Mouse (Mus musculus) CH12.LX (cell line): ENCODE results near the gene Sox21. TPM values are rescaled to one million over a fixed set of nuclear protein-coding genes. Genes with fewer than 3 reads are reported as not detected.

Experiments
- DNase-seq: peaks from one replicate; pipeline ENCODE4 v3.0.0-alpha.2; 2013; ENCODE audit errors: extremely low read depth
- H3K27ac ChIP-seq: 2 replicates; pipeline ENCODE4 v1.5.1; 2012; ENCODE audit warnings: low read depth, mild to moderate bottlenecking, control low read depth, moderate library complexity; ENCODE audit not compliant: insufficient read depth
- H3K27me3 ChIP-seq: replicated peaks from 2 replicates; pipeline ENCODE3; 2012; ENCODE audit warnings: inconsistent platforms
- H3K36me3 ChIP-seq, 2 experiments: replicated peaks in 1 of 2; 2 replicates each; pipeline versions ENCODE3 to v1.6.1; 2012; ENCODE audit warnings: inconsistent platforms in 1 of 2, low read length in 1 of 2, mild to moderate bottlenecking in 1 of 2, mixed read lengths in 1 of 2, moderate library complexity in 1 of 2; ENCODE audit not compliant: control insufficient read depth in 1 of 2, insufficient read depth in 1 of 2
- H3K4me1 ChIP-seq, 2 experiments: 2 replicates each; pipeline ENCODE4 v1.6.1; 2012; ENCODE audit warnings: inconsistent platforms in 1 of 2, moderate library complexity in 1 of 2; ENCODE audit not compliant: insufficient read depth in 2 of 2, control insufficient read depth in 1 of 2
- H3K4me2 ChIP-seq: 2 replicates; pipeline ENCODE4 v1.6.1; 2012; ENCODE audit warnings: low read depth, mild to moderate bottlenecking, control low read depth; ENCODE audit not compliant: poor library complexity, insufficient read depth, severe bottlenecking
- H3K4me3 ChIP-seq, 3 experiments: fragments of 150-350 bp in 1 of 3; sonication (generic) in 1 of 3; replicated peaks in 1 of 3; 2 replicates each; pipeline versions ENCODE3 to v1.5.1; 2011 to 2012; ENCODE audit warnings: low read depth in 2 of 3, low read length in 2 of 3, mild to moderate bottlenecking in 2 of 3, moderate library complexity in 2 of 3, control low read depth in 1 of 3, improper control_type of control experiment in 1 of 3, inconsistent platforms in 1 of 3, mixed read lengths in 1 of 3; ENCODE audit not compliant: poor library complexity in 1 of 3
- H3K79me2 ChIP-seq: replicated peaks from 2 replicates; pipeline ENCODE4 v1.6.1; 2012; ENCODE audit warnings: mild to moderate bottlenecking, moderate library complexity; ENCODE audit not compliant: control insufficient read depth, poor library complexity, insufficient read depth, severe bottlenecking; ENCODE audit errors: extremely low read depth
- H3K9ac ChIP-seq: 2 replicates; pipeline ENCODE4 v1.6.1; 2012; ENCODE audit warnings: low read depth, mild to moderate bottlenecking, control low read depth, moderate library complexity; ENCODE audit not compliant: insufficient read depth
- H3K9me3 ChIP-seq: replicated peaks from 2 replicates; pipeline ENCODE3; 2012; ENCODE audit warnings: low read length, inconsistent platforms, mixed read lengths
- CHD1 ChIP-seq: IDR thresholded peaks from 2 replicates; pipeline ENCODE4 v1.6.1; 2012; ENCODE audit warnings: low read depth, low read length, improper control_type of control experiment, inconsistent platforms
- E2F4 ChIP-seq: IDR thresholded peaks from 2 replicates; pipeline ENCODE4 v1.6.1; 2011; ENCODE audit warnings: low read depth, low read length, improper control_type of control experiment; ENCODE audit not compliant: insufficient replicate concordance
- EP300 ChIP-seq: IDR thresholded peaks from 2 replicates; pipeline ENCODE4 v1.6.1; 2011; ENCODE audit warnings: low read length, improper control_type of control experiment
- ETS1 ChIP-seq: conservative IDR thresholded peaks from 2 replicates; pipeline ENCODE4 v1.6.1; 2012; ENCODE audit warnings: low read depth, mild to moderate bottlenecking, inconsistent platforms, low read length, improper control_type of control experiment, moderate library complexity
- JUN ChIP-seq: IDR thresholded peaks from 2 replicates; pipeline ENCODE4 v1.6.1; 2011; ENCODE audit warnings: low read depth, mild to moderate bottlenecking, low read length, improper control_type of control experiment, moderate library complexity; ENCODE audit not compliant: insufficient read depth
- JUND ChIP-seq: conservative IDR thresholded peaks from 2 replicates; pipeline ENCODE4 v1.6.1; 2011; ENCODE audit warnings: low read depth, low read length, improper control_type of control experiment
- MAX ChIP-seq: IDR thresholded peaks from 2 replicates; pipeline ENCODE4 v1.6.1; 2011; ENCODE audit warnings: low read length, improper control_type of control experiment
- MEF2A ChIP-seq: IDR thresholded peaks from 2 replicates; pipeline ENCODE4 v1.6.1; 2014; ENCODE audit warnings: low read depth, mild to moderate bottlenecking, inconsistent platforms, low read length, improper control_type of control experiment, borderline replicate concordance
- MXI1 ChIP-seq: IDR thresholded peaks from 2 replicates; pipeline ENCODE4 v1.6.1; 2011; ENCODE audit warnings: mild to moderate bottlenecking, low read depth, low read length, improper control_type of control experiment
- NRF1 ChIP-seq: IDR thresholded peaks from 2 replicates; pipeline ENCODE4 v1.6.1; 2014; ENCODE audit warnings: low read depth, mild to moderate bottlenecking, inconsistent platforms, low read length, improper control_type of control experiment, moderate library complexity
- POLR2AphosphoS2 ChIP-seq: IDR thresholded peaks from 2 replicates; pipeline ENCODE4 v1.6.1; 2011; ENCODE audit warnings: low read depth, low read length, improper control_type of control experiment
- RCOR1 ChIP-seq: conservative IDR thresholded peaks from 2 replicates; pipeline ENCODE4 v1.6.1; 2012; ENCODE audit warnings: low read depth, mild to moderate bottlenecking, inconsistent platforms, low read length, improper control_type of control experiment
- SIN3A ChIP-seq: IDR thresholded peaks from 2 replicates; pipeline ENCODE4 v1.6.1; 2012; ENCODE audit warnings: low read length, improper control_type of control experiment, inconsistent platforms
- TBP ChIP-seq: conservative IDR thresholded peaks from 2 replicates; pipeline ENCODE4 v1.6.1; 2011; ENCODE audit warnings: low read depth, low read length, improper control_type of control experiment
- UBTF ChIP-seq: IDR thresholded peaks from 2 replicates; pipeline ENCODE4 v1.6.1; 2012; ENCODE audit warnings: low read depth, mild to moderate bottlenecking, inconsistent platforms, low read length, improper control_type of control experiment, moderate library complexity
- ZC3H11A ChIP-seq: IDR thresholded peaks from 2 replicates; pipeline ENCODE4 v1.6.1; 2012; ENCODE audit warnings: low read depth, mild to moderate bottlenecking, inconsistent platforms, low read length, improper control_type of control experiment
- ZMIZ1 ChIP-seq: IDR thresholded peaks from 2 replicates; pipeline ENCODE4 v1.6.1; 2012; ENCODE audit warnings: low read depth, mild to moderate bottlenecking, inconsistent platforms, low read length, improper control_type of control experiment
- dilution Hi-C: fragments of 300-500 bp; cut with MboI; formaldehyde crosslinking; loops from 2 replicates; pipeline ENCODE4 v1.14.3; 2020; ENCODE audit warnings: low sequenced_read_pairs; ENCODE audit not compliant: extremely low pct_unique_long_range_greater_than_20kb, extremely low pct_ligation_motif_present
- in situ Hi-C: fragments of 300-500 bp; cut with MboI; formaldehyde crosslinking; loops from 3 replicates; pipeline ENCODE4 v1.14.3; 2019; ENCODE audit warnings: low sequenced_read_pairs, low pct_ligation_motif_present, low pct_unique_long_range_greater_than_20kb, mixed read lengths
- polyA plus RNA-seq: library from polyadenylated mRNA; unstranded; fragments of >175 nt; gene quantifications from 2 replicates; pipeline ENCODE4 v1.2.1, GENCODE M21; 2012; ENCODE audit warnings: low read depth; ENCODE audit not compliant: insufficient read length
- total RNA-seq, 2 experiments: library from RNA; depleted of rRNA; stranded (reverse); fragments of 300-350 nt in 1 of 2; fragments of >200 nt in 1 of 2; gene quantifications; 2 replicates each; pipeline ENCODE4 v1.2.3; 2012 to 2014

The Sox21 gene
- total and polyA plus RNA-seq, 3 experiments, result not detected

GRCm38 (mm10) chr14:118232381-118232970 is 4.4 kb downstream of the Sox21 start:
- Histone ChIP-seq H3K9me3 (peaks cover 27% of the 10 kb centered on the region), H3K4me1 (peaks cover 0 to 12% of the 10 kb centered on the region in 2 experiments; a peak in 2 of 4 replicates), H3K27ac (no peak overlapping the region), H3K27me3 (peaks cover 3% of the 10 kb centered on the region)
- no peak for TF ChIP-seq ETS1
- no peak for TF ChIP-seq RCOR1
- no peak for TF ChIP-seq EP300
- TF ChIP-seq ZC3H11A, result no peak
- no peak for TF ChIP-seq NRF1
- TF ChIP-seq, all 38 proteins: peak for 0
- Histone ChIP-seq H3K79me2 (no peaks in the 10 kb centered on the region), H3K36me3 (no peaks in the 10 kb centered on the region), H3K4me3 (no peak overlapping the region), H3K9ac (no peak overlapping the region), H3K4me2 (no peak overlapping the region)
- in situ Hi-C loops, result no loop called here
- no peak for DNase-seq
- dilution Hi-C loops, result no loop called here

- peak overlapping the region; percentile 44; the same call in 1 of the 2 replicates for H3K4me2 ChIP-seq
- no peak overlapping the region for H3K9ac ChIP-seq
- dilution Hi-C loops (no loop called here), in situ Hi-C loops (loop anchor here (10.0 kb wide), 1 partner anchor 88 kb away; no protein-coding TSS in a partner anchor)
- H3K79me2 ChIP-seq, result no peaks in the 10 kb centered on the region
- no peak overlapping the region for H3K4me3 ChIP-seq
- DNase-seq, result no peak
- no peaks in the 10 kb centered on the region for H3K9me3 ChIP-seq
- no peak overlapping the region for H3K27ac ChIP-seq
- peaks cover 0 to 9% of the 10 kb centered on the region in 2 experiments; a peak in 2 of 4 replicates for H3K4me1 ChIP-seq
- no peaks in the 10 kb centered on the region for H3K36me3 ChIP-seq
- no peak for TF ChIP-seq ZMIZ1
- TF ChIP-seq MEF2A, result no peak
- TF ChIP-seq JUND, result no peak
- TF ChIP-seq EP300, result no peak
- no peak for TF ChIP-seq SIN3A
- peaks cover 3% of the 10 kb centered on the region for H3K27me3 ChIP-seq
Measured at GRCm38 (mm10) chr14:118226471-118227155, 10.2 kb downstream of the Sox21 start.

- no peak for DNase-seq
- H3K4me2 ChIP-seq, result no peak overlapping the region
- H3K27ac ChIP-seq, result no peak overlapping the region
- H3K4me1 ChIP-seq, result peaks cover 0 to 9% of the 10 kb centered on the region in 2 experiments; a peak in 2 of 4 replicates
- no peak overlapping the region for H3K9ac ChIP-seq
- no peak overlapping the region for H3K4me3 ChIP-seq
- H3K27me3 ChIP-seq, result peaks cover 3% of the 10 kb centered on the region
- in situ Hi-C loops, result loop anchor here (10.0 kb wide), 1 partner anchor 89 kb away; no protein-coding TSS in a partner anchor
- TF ChIP-seq UBTF (no peak), CHD1 (no peak), EP300 (no peak), TBP (no peak), E2F4 (no peak), MAX (no peak), MXI1 (no peak), POLR2AphosphoS2 (no peak), ZMIZ1 (no peak), JUN (no peak)
- dilution Hi-C loops, result no loop called here
- H3K9me3 ChIP-seq, result peaks cover 2% of the 10 kb centered on the region
- H3K79me2 ChIP-seq, result no peaks in the 10 kb centered on the region
- no peaks in the 10 kb centered on the region for H3K36me3 ChIP-seq
Measured at GRCm38 (mm10) chr14:118225911-118226310, 10.9 kb downstream of the Sox21 start.
